Mouse (Mus musculus): ENCODE data around the gene Tead1.

The Tead1 gene

GRCm38 (mm10) chr7:112856121-112856571, 177.0 kb downstream of the Tead1 start:
- in situ Hi-C loops (cut with MseI, MboI): loop anchor here in 1 of 2 experiments (25.0 kb wide), 1 partner anchor 444 kb away; no protein-coding TSS in a partner anchor

- in situ Hi-C loops (cut with MseI, MboI): loop anchor here in 1 of 2 experiments (25.0 kb wide), 1 partner anchor 444 kb away; no protein-coding TSS in a partner anchor
These were observed 177.5 kb downstream of the Tead1 start for GRCm38 (mm10) chr7:112856583-112856982.

- in situ Hi-C loops (cut with MseI, MboI): loop anchor here in 1 of 2 experiments (25.0 kb wide), 1 partner anchor 448 kb away; no protein-coding TSS in a partner anchor
These were observed 180.8 kb downstream of the Tead1 start for GRCm38 (mm10) chr7:112859887-112860286.

GRCm38 (mm10) chr7:112862086-112862485, 183.0 kb downstream of the Tead1 start:
- in situ Hi-C loops (cut with MseI, MboI): loop anchor here in 1 of 2 experiments (25.0 kb wide), 1 partner anchor 450 kb away; no protein-coding TSS in a partner anchor

- in situ Hi-C loops (cut with MseI, MboI): loop anchor here in 1 of 2 experiments (25.0 kb wide), 1 partner anchor 452 kb away; no protein-coding TSS in a partner anchor
These were observed 185.1 kb downstream of the Tead1 start for GRCm38 (mm10) chr7:112864188-112864587.

GRCm38 (mm10) chr7:112865739-112866138, 186.6 kb downstream of the Tead1 start:
- in situ Hi-C loops (cut with MseI, MboI): loop anchor here in 1 of 2 experiments (25.0 kb wide), 1 partner anchor 453 kb away; no protein-coding TSS in a partner anchor

- in situ Hi-C loops (cut with MseI, MboI): loop anchor here in 1 of 2 experiments (25.0 kb wide), 1 partner anchor 457 kb away; no protein-coding TSS in a partner anchor
These were observed 189.7 kb downstream of the Tead1 start for GRCm38 (mm10) chr7:112868551-112869465.

GRCm38 (mm10) chr7:112871752-112872151, 192.6 kb downstream of the Tead1 start:
- in situ Hi-C loops (cut with MseI, MboI): loop anchor here in 1 of 2 experiments (25.0 kb wide), 1 partner anchor 459 kb away; no protein-coding TSS in a partner anchor

- in situ Hi-C loops (cut with MseI, MboI): loop anchor here in 1 of 2 experiments (25.0 kb wide), 1 partner anchor 460 kb away; no protein-coding TSS in a partner anchor
These were observed 193.5 kb downstream of the Tead1 start for GRCm38 (mm10) chr7:112872435-112873196.

- in situ Hi-C loops (cut with MseI, MboI): no loop called here
These were observed 197.0 kb downstream of the Tead1 start for GRCm38 (mm10) chr7:112876128-112876527.

- in situ Hi-C loops (cut with MseI, MboI): no loop called here
These were observed 204.7 kb downstream of the Tead1 start for GRCm38 (mm10) chr7:112883791-112884274.

- in situ Hi-C loops (cut with MseI, MboI): no loop called here
These were observed 206.4 kb downstream of the Tead1 start for GRCm38 (mm10) chr7:112885546-112885945.

- in situ Hi-C loops (cut with MseI, MboI): no loop called here
These were observed 212.8 kb downstream of the Tead1 start for GRCm38 (mm10) chr7:112891883-112892282.

- in situ Hi-C loops (cut with MseI, MboI): no loop called here
These were observed 213.5 kb downstream of the Tead1 start for GRCm38 (mm10) chr7:112892595-112892994.

- in situ Hi-C loops (cut with MseI, MboI): no loop called here
These were observed 217.2 kb downstream of the Tead1 start for GRCm38 (mm10) chr7:112896363-112896762.

GRCm38 (mm10) chr7:112901710-112902109, 222.6 kb downstream of the Tead1 start:
- in situ Hi-C loops (cut with MseI, MboI): no loop called here

- in situ Hi-C loops (cut with MseI, MboI): no loop called here
These were observed 227.7 kb downstream of the Tead1 start for GRCm38 (mm10) chr7:112906848-112907247.

GRCm38 (mm10) chr7:112907468-112907867, 228.3 kb downstream of the Tead1 start:
- in situ Hi-C loops (cut with MseI, MboI): no loop called here

- in situ Hi-C loops (cut with MseI, MboI): no loop called here
These were observed 230.0 kb downstream of the Tead1 start for GRCm38 (mm10) chr7:112909164-112909563.

GRCm38 (mm10) chr7:112912969-112913368, 233.9 kb downstream of the Tead1 start:
- in situ Hi-C loops (cut with MseI, MboI): no loop called here

GRCm38 (mm10) chr7:112915571-112915970, 236.5 kb downstream of the Tead1 start:
- in situ Hi-C loops (cut with MseI, MboI): loop anchor here in 1 of 2 experiments (5.0 kb wide), 1 partner anchor 217 kb away; no protein-coding TSS in a partner anchor
